Mouse (Mus musculus): Measurements from ENCODE around the gene Tbck.
A peak's percentile ranks its signal among the peaks of the same experiment; 100 is the strongest.

Gene Tbck

DNA sequence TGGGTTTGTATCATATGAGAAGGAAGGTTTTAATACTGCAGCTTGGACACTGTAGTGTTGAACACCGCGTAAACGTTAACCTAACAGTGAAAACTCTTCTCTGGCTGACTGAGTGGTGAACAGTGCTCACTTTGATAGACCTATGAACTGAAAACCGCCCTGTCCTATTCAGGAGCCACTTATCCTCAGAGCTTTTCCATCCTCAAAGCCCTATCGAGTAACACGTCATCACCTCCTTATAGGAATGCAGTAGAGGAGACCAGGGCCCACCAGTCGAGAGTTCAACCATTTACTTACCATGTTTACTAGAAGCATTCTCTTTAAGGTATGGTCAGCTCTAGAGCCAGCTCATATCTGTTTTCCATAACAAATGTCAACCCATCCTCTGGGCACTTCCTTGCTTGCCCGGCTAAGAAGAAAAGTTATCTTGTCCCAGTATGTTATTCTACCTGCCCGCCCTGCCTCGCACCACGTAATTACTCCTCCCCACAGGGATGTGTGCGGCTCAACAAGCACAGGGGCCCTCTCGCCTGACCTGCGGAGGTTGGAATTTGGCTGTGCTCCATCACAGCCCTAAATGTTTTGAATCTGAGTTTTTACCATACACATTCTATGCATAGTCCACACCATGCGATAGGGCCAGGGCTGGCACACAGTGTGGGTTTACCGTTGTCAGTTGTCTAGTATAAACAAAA lies 147.4 kb downstream of the Tbck start:
- no peak for DNase-seq (ENCODE audit: low read depth, low spot score)

DNA sequence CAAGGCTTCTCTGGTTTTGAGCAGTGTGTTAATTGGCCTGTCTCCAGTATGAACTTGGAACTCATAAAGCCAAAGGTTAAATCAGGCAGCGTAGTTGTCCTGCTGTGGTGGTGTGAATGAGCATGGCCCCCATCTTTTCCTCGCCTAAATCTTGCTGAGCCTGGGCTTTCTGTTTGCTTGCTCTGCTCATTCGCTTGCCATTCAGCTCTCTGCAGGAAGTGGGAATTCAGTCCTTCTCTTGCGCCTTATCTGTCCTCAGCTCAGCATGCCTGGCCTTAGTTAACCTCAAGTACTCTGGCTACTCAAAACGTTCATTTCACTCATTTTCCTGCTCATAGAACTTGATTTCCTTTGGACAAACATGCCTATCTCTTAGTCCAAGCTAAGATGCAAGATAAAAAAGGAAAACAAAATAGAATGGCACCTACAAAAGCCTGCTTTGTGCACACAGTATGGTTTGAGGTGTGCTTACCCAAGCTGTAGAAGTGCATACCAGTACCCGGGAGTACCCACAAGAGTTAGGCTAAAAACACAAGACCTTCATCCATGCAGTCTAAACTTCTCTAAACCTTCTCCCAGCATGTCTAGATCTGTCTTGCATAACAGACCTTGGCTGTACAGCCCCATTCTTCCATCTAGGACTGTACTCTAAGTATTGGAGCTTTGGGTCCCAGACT lies 151.3 kb downstream of the Tbck start:
- no peak for DNase-seq (ENCODE audit: low read depth, low spot score)

DNA sequence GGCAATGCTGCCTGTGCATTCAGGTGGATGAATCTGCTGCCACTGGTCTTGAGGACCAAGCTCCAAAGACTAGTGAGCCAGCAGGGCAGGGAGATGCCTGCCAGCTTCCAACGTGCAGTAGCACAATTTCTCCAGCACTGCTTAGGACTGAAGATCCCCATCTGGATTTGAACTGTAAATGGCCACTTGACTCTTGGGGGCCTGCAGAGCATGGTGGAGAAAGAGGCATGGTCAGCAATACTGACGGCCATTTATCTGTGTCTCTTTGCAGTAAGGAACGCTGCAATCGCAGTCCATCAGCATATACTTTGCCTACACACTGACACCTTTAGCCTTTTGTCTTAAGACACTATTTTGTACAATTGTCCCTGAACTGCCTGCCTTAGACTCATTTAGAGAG lies 153.2 kb downstream of the Tbck start:
- DNase-seq (ENCODE audit: low read depth, low spot score): no peak

DNA sequence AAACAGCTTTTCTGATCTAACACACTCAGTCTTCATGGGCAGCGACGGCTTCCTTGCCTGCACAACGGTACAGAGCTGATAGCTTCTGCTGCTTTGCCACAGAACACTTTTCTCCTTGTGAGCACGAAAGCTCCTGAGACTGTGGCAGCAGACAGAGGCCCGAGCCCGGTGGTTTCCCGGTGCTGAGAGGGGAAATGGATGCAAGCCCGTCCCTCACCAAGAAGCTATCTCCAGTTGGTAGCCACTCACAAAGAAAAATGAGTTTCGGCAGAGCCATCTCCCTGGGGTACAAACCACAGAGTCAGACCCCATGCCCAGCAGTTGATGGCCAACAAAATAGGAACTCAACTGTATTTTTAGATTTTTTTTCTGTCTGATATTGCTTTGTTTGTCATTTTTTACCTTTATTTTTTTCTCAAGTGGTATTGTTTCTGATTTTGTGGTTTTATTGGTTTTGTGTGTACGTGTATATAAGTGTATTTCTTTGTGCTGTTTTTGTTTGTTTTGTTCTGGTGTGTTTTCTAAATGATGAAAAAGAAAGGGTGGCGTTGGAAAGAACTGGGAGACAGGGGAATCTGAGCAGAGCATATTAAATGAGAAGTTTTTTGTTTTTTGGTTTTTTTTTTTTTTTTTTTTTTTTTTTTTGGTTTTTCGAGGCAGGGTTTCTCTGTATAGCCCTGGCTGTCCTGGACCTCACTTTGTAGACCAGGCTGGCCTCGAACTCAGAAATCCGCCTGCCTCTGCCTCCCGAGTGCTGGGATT lies 154.9 kb downstream of the Tbck start:
- DNase-seq (ENCODE audit: low read depth, low spot score): no peak

DNA sequence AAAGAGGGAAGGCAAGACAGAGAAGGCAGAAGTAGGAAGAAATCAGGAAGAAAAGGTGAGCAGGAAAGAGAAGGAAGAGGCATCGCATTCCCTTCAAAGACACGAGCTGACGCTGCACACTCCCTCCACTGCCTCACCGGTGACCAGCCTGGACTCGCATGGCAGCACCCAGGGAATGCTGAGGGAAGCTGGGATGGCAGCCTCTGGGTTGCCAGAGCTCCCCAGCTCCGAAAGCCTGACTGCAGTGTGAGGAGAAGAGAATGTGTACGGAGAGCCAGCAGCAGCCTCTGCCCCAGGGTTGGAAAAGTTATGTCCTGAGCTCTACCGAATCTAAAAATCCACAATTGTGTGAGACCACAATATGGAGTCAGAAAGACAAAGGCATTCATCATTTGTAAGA lies 155.6 kb downstream of the Tbck start:
- no peak for DNase-seq (ENCODE audit: low read depth, low spot score)

DNA sequence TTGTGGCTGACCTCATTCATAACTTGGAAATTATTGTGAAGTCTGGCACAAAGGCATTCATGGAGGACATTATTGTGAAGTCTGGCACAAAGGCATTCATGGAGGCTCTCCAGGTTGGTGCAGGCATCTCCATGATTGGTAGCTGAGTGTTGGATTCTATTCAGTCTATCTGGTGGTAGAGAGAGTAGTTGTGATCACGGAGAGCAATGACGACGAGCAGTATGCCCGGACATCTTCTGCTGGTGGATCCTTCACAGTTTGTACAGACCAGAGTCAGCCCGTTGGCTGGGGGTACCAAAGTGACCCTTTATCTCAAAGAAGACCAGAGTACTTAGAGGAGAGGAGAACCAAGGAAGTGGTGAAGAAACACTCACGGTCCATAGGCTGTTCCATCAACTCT lies 158.7 kb downstream of the Tbck start:
- no peak for DNase-seq (ENCODE audit: low read depth, low spot score)

DNA sequence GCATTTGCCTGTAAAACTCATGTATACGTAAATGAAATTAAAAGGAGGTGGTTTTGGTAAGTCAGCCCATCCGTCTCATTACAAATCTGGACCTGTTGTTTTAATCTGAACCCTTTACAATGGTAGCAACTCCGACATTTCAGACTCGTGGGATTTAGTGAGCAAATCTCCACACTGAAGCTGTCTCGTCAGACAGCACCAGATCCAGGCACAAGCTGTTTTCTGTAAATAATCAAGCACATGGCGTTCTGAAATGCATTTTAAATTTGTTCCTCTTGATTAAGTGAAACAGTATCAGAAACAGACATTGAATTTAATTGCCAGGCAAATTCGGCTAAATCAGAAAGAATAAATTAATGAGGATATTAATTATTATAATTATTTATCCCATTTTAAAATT lies 165.7 kb downstream of the Tbck start:
- DNase-seq (ENCODE audit: low read depth, low spot score): no peak

DNA sequence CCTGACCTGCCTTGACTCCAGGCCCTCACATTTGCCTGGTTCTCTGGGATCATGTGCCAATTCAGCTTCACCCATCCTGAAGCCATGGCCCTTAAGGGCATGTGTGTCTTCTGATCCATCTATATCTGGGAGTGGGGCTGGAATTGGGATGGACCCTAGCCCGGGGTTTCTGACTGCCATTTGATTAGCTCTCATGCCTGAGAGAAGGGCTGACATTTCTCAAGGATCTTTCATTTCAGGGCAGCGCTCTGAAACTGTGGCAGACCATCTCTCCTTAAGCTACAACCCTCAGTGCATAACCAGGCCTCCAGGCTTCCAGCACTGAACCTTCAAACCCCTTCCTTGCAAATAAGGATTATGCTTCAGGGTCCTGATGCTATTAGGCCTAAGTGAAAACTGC lies 166.5 kb downstream of the Tbck start:
- no peak for DNase-seq (ENCODE audit: low read depth, low spot score)

DNA sequence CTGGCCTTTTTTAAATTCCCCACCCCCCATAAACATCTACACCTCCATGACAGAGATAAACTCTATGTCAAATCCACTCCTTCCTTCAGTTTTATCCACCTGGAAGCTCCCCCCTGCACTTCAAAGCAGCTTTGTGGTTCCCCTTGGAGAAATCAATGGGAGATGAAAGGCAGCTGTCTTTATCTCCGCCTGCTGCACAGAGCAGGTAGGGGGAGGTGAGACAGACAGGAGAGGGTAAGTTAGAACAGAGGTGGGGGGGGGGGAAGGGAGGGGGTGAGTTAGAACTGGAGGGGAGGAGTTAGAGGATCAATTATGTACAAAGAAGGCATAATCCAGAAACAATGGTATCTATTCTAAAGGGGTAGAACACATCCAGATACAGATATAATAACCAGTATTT lies 167.5 kb downstream of the Tbck start:
- DNase-seq (ENCODE audit: low read depth, low spot score): no peak

DNA sequence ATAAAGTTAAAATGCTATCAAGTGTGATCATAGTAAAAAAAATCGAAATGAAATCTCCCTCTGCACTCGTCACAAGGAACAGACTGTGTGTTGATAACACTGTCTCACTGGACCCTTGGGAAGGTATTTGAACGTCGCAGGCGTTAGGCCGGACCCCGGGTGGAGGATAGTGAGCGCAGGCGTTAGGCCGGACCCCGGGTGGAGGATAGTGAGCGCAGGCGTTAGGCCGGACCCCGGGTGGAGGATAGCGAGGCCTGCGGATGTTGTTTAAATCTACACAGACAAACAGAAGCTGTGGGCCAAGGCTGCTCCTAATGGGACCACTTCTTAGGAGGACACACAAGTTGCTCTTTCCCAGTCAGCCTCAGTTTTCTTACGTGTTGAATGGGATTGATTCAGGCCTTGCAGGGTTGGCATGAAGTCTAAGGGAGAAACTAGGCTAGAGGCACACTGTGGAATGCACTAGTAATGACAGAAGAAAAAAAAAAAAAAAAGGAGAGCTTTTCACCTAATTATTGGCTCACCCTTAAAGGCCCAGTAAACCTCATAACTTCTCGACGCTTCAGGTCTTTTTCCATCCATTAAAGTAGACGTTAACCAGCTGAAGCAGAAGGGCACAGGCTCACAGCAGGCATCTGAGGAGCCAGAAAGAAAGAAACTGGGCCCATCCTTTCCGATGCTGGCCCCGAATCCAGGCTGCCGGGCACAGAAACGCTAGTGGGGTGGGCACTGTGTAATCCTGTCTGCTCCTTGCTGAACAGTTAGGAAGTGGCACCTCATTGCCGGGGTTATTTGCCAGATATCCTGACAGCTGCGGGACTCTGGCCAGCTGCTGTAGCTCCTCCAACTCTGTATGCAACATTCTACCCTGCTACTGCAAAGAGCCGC lies 168.1 kb downstream of the Tbck start:
- no peak for DNase-seq (ENCODE audit: low read depth, low spot score)

DNA sequence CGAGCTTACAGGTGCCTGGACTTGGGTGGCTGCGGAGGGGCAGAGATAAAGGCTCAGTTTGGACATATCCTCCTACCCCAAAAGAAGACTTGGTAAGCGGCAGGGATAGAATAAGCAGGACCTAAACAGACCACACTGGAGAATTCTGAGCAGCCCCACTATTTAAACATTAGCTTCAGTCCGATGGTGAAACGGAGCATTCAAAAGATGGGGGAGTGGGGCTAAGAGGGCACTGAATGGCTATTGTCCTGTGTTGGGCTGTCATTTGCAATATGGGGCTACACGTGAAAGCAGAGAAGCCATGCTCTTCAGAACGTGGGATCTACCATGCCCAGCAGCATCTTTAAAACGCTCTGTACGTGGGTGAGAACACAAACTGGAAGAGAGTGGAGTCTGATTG lies 170.3 kb downstream of the Tbck start:
- DNase-seq (ENCODE audit: low read depth, low spot score): no peak

DNA sequence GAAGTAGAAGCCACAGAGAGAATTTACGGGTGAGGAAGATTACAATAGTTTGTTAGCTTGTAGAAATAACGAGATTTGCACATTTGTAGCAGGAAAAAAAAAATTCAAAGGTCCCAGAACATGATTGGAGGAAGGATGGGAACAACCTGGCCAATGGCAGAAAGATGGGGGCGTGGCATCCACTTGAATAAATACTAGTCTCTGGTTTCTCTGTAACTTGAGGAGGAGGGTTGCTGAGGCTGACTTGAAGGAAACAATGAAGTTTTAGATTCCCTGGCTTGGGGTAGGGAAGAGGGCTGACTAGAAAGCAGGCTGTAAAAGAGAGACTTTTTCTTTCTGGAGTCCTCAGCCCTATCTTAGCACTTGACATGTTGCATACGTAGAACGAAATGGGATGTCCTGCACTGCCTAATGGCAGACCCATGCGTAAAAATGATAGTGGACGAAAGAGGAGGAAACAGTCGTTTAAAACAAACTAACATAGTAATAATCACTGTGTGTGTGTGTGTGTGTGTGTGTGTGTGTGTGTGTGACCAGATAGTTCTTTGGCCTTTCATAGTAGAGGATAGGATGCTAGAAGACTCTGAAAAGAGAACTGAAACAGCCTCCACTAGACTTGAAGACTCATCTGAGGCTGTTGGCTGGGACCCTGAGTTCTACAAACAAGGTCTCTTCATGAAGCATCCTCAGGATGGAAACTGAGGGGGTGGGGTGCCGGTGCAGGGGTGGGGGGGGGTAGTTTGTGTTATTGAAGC lies 171.7 kb downstream of the Tbck start:
- DNase-seq (ENCODE audit: low read depth, low spot score): peak; percentile 30

DNA sequence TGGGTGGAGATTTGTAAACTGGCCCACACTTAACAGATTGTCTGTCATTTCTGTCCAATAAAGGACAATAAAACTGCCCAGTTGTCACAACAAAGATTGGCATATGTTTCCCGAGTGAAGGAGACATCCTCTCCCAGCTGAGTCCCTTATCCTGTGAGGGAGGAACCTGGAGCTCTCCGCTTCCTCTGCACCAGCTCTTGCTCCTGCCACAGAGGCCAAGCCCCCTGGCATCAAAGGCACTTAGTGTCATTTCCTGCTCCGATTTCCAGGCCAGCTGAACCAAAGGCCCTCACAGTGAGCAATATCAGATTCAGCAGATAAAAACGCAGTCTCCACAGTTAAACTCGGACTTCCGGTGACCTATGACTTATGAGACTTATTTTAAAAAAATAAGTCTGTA lies 172.7 kb downstream of the Tbck start:
- DNase-seq (ENCODE audit: low read depth, low spot score): no peak

DNA sequence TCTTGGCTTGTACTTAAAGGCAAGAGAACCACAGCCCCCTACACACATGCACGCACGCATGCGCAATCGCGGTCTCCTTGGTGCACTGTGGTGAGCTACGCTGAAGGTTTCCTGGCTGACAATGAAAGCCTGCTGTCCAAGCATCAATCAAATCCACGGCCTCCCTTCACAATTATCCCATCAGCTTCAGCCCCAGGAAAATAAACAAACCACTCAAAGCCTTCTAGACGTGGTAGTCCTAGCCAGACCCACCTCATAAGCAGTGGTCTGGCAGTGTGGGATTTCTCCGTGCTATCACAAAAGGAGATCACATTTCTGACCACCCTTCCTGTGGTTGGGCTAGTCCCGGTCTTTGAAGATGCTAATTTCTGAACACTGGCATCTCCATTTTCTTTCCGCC lies 174.9 kb downstream of the Tbck start:
- no peak for DNase-seq (ENCODE audit: low read depth, low spot score)

DNA sequence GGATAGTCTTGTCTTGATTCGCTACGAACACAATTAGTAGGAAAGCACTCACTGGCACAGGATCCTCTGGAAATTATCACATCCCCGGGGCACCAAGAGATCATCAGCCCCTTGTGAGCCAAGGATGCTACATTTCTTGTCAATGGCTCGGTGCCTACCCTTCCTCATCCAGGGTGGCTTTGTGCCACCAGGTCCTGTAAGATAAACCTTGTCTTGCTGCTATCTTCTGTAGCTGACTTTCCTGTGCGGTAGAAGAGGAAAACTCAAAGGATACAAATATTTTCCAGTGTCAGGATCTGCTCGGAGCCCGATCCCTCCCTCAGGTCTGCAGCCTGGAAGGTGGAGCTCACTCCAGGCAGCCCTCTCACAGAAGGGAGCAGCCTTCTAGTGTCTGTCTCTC lies 175.6 kb downstream of the Tbck start:
- DNase-seq (ENCODE audit: low read depth, low spot score): no peak

DNA sequence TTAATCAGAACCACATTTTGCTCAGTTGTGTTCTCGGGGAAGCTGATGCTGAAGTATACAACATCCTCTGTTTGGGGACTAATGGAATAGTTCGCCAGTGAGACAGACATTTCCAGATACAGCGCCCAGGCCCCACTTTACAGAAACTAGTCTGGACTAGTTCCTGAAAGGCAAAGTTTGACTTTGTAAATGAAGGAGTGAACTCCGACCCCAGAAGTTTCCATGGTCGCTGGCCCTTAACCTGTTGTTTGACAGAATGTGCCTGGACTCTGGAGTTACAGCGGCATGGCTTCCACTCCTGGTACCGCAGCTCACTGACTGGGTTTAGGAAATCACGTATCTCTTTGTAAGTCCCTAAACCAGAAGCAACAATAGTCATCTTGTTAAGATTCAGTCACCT lies 176.9 kb downstream of the Tbck start:
- no peak for DNase-seq (ENCODE audit: low read depth, low spot score)

DNA sequence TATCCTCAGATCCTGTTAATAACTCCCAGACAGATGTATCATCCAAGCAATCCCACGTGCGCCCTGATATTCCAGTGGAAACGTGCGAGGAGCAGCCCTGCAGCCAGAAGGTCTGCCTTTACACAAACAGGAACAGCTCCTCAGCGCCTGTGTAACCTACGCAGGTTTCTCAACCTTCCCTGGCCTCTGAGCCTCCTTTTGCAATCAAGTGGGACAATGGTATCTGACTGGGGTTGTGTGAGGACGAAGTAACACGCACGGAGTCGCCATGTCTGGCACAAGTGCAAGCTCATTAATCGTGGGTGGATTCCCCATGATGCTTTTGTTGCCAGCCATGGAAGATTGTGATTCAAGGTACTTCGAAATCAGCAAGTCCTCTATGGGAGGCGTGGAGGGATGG lies 179.9 kb downstream of the Tbck start:
- DNase-seq (ENCODE audit: low read depth, low spot score): no peak

DNA sequence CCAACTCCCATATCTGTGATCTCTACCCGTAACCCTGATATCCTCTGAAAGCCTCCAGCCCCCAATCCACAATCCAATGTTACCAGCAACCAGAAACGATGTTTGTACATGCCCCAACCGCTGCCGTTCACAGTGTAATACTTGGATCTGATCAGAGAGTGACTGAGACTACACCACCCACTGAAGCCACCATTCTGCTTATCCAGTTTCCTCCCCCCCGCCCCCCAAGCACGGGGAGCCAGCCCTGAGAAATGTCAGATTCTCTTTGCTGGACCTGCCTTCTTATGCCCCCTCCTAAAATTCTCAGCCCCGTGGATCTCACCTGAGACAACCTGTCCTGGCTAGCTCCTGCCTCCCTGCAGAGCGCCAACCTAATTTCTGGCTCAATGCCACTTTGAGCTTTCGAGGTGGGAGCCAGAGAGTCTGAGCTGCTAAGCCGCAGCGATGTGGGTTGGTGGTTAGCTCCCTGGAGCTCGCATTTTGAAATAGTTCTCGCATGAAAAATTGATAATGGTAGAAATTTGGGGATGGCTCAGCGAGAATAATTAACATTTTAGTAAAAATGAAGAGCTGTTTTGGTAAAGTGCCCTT lies 180.5 kb downstream of the Tbck start:
- DNase-seq (ENCODE audit: low read depth, low spot score): no peak

DNA sequence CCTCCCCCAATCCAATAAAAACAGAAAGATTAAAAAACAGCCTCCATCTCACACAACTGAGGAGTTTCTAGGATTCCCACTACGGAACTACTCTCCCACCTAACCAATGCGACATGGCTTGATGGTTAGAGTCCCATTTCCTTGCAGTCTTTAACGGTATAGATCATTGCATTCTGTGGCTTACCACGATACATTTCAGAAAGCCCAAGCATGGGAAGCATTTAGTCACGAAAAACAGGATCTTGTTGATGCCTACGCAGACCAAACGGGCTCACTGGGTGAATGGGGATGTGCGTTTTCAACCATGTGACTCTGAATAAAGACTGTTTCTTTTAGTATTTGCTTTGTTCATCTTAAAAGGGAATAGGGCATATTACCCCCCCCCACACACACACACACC lies 181.0 kb downstream of the Tbck start:
- DNase-seq (ENCODE audit: low read depth, low spot score): no peak

DNA sequence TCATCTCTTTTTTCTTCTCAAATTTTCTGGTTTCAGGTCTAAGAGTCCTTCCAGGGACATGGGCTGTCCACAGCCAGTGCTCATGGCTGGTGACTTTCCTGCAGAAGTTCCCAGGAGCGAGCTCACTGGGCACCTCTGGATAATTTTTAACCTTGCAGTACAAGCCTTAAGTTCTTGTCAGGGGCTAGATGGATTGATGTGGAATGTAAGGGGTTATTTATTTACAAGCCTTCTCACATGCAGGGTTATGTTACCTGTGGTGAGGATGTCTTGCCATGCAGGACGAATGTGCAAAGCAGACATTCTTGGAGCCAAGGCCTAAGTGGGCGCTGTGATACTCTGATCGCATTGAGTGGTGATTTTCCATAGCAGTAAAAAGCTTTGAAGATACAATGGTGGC lies 181.7 kb downstream of the Tbck start:
- DNase-seq (ENCODE audit: low read depth, low spot score): no peak

DNA sequence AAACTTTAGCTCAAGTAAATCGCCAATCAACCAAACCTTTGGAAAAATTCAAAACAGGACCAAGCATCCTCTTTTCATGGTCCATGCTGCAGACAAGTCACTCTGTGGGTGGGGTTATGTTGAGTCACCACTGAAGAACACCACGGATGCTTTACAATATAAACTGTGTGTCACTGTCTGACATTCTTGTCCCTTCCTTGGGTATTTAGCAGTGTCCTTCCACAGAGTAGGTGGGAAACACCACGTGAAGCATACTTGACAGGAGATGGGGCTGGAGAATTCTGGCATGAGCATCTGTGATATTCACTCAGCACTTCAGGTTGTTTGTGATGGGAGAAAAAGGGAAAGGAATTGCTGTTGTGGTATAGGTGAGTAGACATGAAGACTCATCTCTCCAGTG lies 183.0 kb downstream of the Tbck start:
- no peak for DNase-seq (ENCODE audit: low read depth, low spot score)

Measured in embryo, embryonic 11.5 days (tissue).